Comparison of ENCODE assay signal across 13 mouse cellular contexts in genomic region chr1:132365645-132366044, GRCm38 (mm10). TPM values are rescaled to one million over a fixed set of nuclear protein-coding genes. Genes with fewer than 3 reads are reported as not detected.
DNase-seq lines count a peak whose midpoint lies in the region; ATAC-seq lines count a peak whose summit lies in the region.
"Had no signal": no experiment of that assay in that cellular context is flagged by ENCODE, and none has a peak within 500 bp of the region (broad histone marks: within the 10 kb centered on the region; RNA-seq: fewer than 3 reads in every experiment).

No protein-coding gene starts in this region.

- H3K4me2 ChIP-seq in heart, embryonic 13.5 days = peak overlapping the region; percentile 50
- no peak overlapping the region for H3K4me2 ChIP-seq in midbrain, embryonic 16.5 days (ENCODE audit: low read length)
- peak overlapping the region; percentile 61 for H3K4me2 ChIP-seq in liver, embryonic 16.5 days (ENCODE audit: low read depth, low read length)

- 57% methylated on average over 4 of the region's 4 CpGs for WGBS in heart, embryonic 13.5 days
- WGBS in midbrain, embryonic 10.5 days = 52% methylated on average over 4 of the region's 4 CpGs
- 57% methylated on average over 4 of the region's 4 CpGs for WGBS in midbrain, embryonic 16.5 days
- 62% methylated on average over 4 of the region's 4 CpGs for WGBS in limb, embryonic 10.5 days
- WGBS in liver, embryonic 16.5 days (ENCODE audit: insufficient replicate concordance) = 72% methylated on average over 4 of the region's 4 CpGs

- peak overlapping the region; percentile 40 for H3K4me3 ChIP-seq in heart, embryonic 13.5 days
- no peak overlapping the region; the same call in 1 of the 2 replicates for H3K4me3 ChIP-seq in midbrain, embryonic 10.5 days
- H3K4me3 ChIP-seq in midbrain, embryonic 16.5 days (ENCODE audit: low read depth, low read length) = no peak overlapping the region
- no peak overlapping the region for H3K4me3 ChIP-seq in limb, embryonic 10.5 days
- peak overlapping the region; percentile 79 for H3K4me3 ChIP-seq in liver, embryonic 16.5 days (ENCODE audit: low read depth, low read length)
- H3K4me3 ChIP-seq: myocyte had no signal

- peak overlapping the region; percentile 65; the same call in 1 of the 2 replicates for H3K9ac ChIP-seq in heart, embryonic 13.5 days
- H3K9ac ChIP-seq in midbrain, embryonic 16.5 days (ENCODE audit: low read depth, low read length) = no peak overlapping the region
- peak overlapping the region; percentile 86 for H3K9ac ChIP-seq in liver, embryonic 16.5 days (ENCODE audit: low read depth, low read length)

- H3K9me3 ChIP-seq in heart, embryonic 13.5 days = no peaks in the 10 kb centered on the region
- H3K9me3 ChIP-seq in midbrain, embryonic 10.5 days (replicated peaks) = no peaks in the 10 kb centered on the region
- H3K9me3 ChIP-seq in midbrain, embryonic 16.5 days (replicated peaks; ENCODE audit: control insufficient read depth, low read length, poor library complexity, severe bottlenecking) = no peaks in the 10 kb centered on the region
- no peaks in the 10 kb centered on the region for H3K9me3 ChIP-seq in limb, embryonic 10.5 days (replicated peaks)
- no peaks in the 10 kb centered on the region for H3K9me3 ChIP-seq in liver, embryonic 16.5 days (replicated peaks; ENCODE audit: control insufficient read depth, low read length)

- intact Hi-C loops in heart, postnatal 25 days (cut with DNase I) = loop anchor here (2.0 kb wide), 4 partner anchors 25 to 155 kb away; partner anchors contain the start of genes Dstyk and Tmcc2

- H3K27ac ChIP-seq in heart, embryonic 13.5 days (replicated peaks) = no peak overlapping the region
- H3K27ac ChIP-seq in midbrain, embryonic 10.5 days (replicated peaks) = peak overlapping the region; percentile 63; the same call in 1 of the 2 replicates
- H3K27ac ChIP-seq in midbrain, embryonic 16.5 days (ENCODE audit: low read length) = no peak overlapping the region
- H3K27ac ChIP-seq in limb, embryonic 10.5 days = peak overlapping the region; percentile 17; the same call in 1 of the 2 replicates
- peak overlapping the region; percentile 95 for H3K27ac ChIP-seq in liver, embryonic 16.5 days (ENCODE audit: low read length)
- H3K27ac ChIP-seq: macrophage had no signal

- ATAC-seq in heart, embryonic 13.5 days (ENCODE audit: extremely low read depth, insufficient number of reproducible peaks, low FRiP score, low TSS enrichment) = no peak
- no peak for ATAC-seq in midbrain, embryonic 16.5 days
- no peak for ATAC-seq in liver, embryonic 16.5 days (ENCODE audit: low read depth)
- ATAC-seq: Patski had no signal

- peaks cover 52% of the 10 kb centered on the region for H3K4me1 ChIP-seq in heart, embryonic 13.5 days
- H3K4me1 ChIP-seq in midbrain, embryonic 10.5 days = peaks cover 24% of the 10 kb centered on the region
- peaks cover 2% of the 10 kb centered on the region; the same call in 1 of the 2 replicates for H3K4me1 ChIP-seq in midbrain, embryonic 16.5 days (ENCODE audit: control insufficient read depth, insufficient read depth, low read length)
- H3K4me1 ChIP-seq in limb, embryonic 10.5 days = peaks cover 9% of the 10 kb centered on the region; the same call in 1 of the 2 replicates
- peaks cover 54% of the 10 kb centered on the region for H3K4me1 ChIP-seq in liver, embryonic 16.5 days (ENCODE audit: control insufficient read depth, low read depth, low read length)

- no peak for DNase-seq in heart, postnatal 25 days (ENCODE audit: low spot score)
- no peak for DNase-seq in midbrain, embryonic 10.5 days (ENCODE audit: low spot score)
- DNase-seq in limb, embryonic 10.5 days (ENCODE audit: low spot score) = no peak
- DNase-seq in ovary, postnatal 36 days (ENCODE audit: low spot score) = no peak
- DNase-seq: embryo, embryonic 11 days; layer of hippocampus, adult 9-11 months; thymus, adult 18-20 months had no signal

- H3K27me3 ChIP-seq in heart, embryonic 13.5 days (replicated peaks) = no peaks in the 10 kb centered on the region
- H3K27me3 ChIP-seq in midbrain, embryonic 10.5 days (ENCODE audit: low read depth, poor library complexity, severe bottlenecking) = no peaks in the 10 kb centered on the region
- H3K27me3 ChIP-seq in midbrain, embryonic 16.5 days (ENCODE audit: control insufficient read depth, insufficient read depth, low read depth, low read length) = no peaks in the 10 kb centered on the region
- no peaks in the 10 kb centered on the region for H3K27me3 ChIP-seq in limb, embryonic 10.5 days (ENCODE audit: low read depth, poor library complexity, severe bottlenecking)
- no peaks in the 10 kb centered on the region for H3K27me3 ChIP-seq in liver, embryonic 16.5 days (ENCODE audit: control insufficient read depth, insufficient read depth, low read depth, low read length)
- H3K27me3 ChIP-seq: Patski had no signal

- peaks cover 23% of the 10 kb centered on the region for H3K36me3 ChIP-seq in heart, embryonic 13.5 days
- peaks cover 87% of the 10 kb centered on the region for H3K36me3 ChIP-seq in midbrain, embryonic 10.5 days
- peaks cover 4% of the 10 kb centered on the region for H3K36me3 ChIP-seq in midbrain, embryonic 16.5 days (ENCODE audit: control insufficient read depth, insufficient read depth, low read length)
- H3K36me3 ChIP-seq in limb, embryonic 10.5 days = peaks cover 51% of the 10 kb centered on the region
- peaks cover 65% of the 10 kb centered on the region for H3K36me3 ChIP-seq in liver, embryonic 16.5 days (ENCODE audit: control insufficient read depth, insufficient read depth)

RNA-seq across cellular contexts. Expression of gene Tmcc2, which starts 25.4 kb away (rescaled TPM):
- 31.5 and 35.8 TPM in 2 replicates for polyA plus RNA-seq in heart, embryonic 13.5 days (2015; fragmentation: Nextera tagmentation; extraction: Ambion mirVana)
- total RNA-seq in heart, postnatal 25 days (2021) = 10 to 100 TPM; 17.0 to 18.5 TPM
- 9.6 and 13.3 TPM in 2 replicates for polyA plus RNA-seq in midbrain, embryonic 10.5 days (2016; fragmentation: Nextera tagmentation; extraction: Ambion mirVana)
- 33.3 and 38.1 TPM in 2 replicates for polyA plus RNA-seq in midbrain, embryonic 16.5 days (2015; fragmentation: Nextera tagmentation; extraction: Ambion mirVana)
- polyA plus RNA-seq in limb, embryonic 10.5 days (2016; fragmentation: Nextera tagmentation; extraction: Ambion mirVana) = 7.6 and 8.0 TPM in 2 replicates
- polyA plus RNA-seq in liver, embryonic 16.5 days (2015; fragmentation: Nextera tagmentation; extraction: Ambion mirVana) = 631 and 674 TPM in 2 replicates

RNA-seq across cellular contexts. Expression of gene Nuak2, which starts 49.7 kb away (rescaled TPM):
- polyA plus RNA-seq in heart, embryonic 13.5 days (2015; fragmentation: Nextera tagmentation; extraction: Ambion mirVana) = 2.0 and 2.2 TPM in 2 replicates
- 1 to 10 TPM; 4.1 to 4.3 TPM for total RNA-seq in heart, postnatal 25 days (2021)
- 87.1 and 101 TPM in 2 replicates for polyA plus RNA-seq in midbrain, embryonic 10.5 days (2016; fragmentation: Nextera tagmentation; extraction: Ambion mirVana)
- polyA plus RNA-seq in midbrain, embryonic 16.5 days (2015; fragmentation: Nextera tagmentation; extraction: Ambion mirVana) = 19.8 and 22.0 TPM in 2 replicates
- polyA plus RNA-seq in limb, embryonic 10.5 days (2016; fragmentation: Nextera tagmentation; extraction: Ambion mirVana) = 0.84 and 0.92 TPM in 2 replicates
- 3.2 and 3.6 TPM in 2 replicates for polyA plus RNA-seq in liver, embryonic 16.5 days (2015; fragmentation: Nextera tagmentation; extraction: Ambion mirVana)

RNA-seq across cellular contexts. Expression of gene Dstyk, which starts 51.7 kb away (rescaled TPM):
- 8.5 and 9.1 TPM in 2 replicates for polyA plus RNA-seq in heart, embryonic 13.5 days (2015; fragmentation: Nextera tagmentation; extraction: Ambion mirVana)
- total RNA-seq in heart, postnatal 25 days (2021) = 10 to 100 TPM; 17.4 TPM
- polyA plus RNA-seq in midbrain, embryonic 10.5 days (2016; fragmentation: Nextera tagmentation; extraction: Ambion mirVana) = 11.8 and 13.9 TPM in 2 replicates
- 10.3 and 10.5 TPM in 2 replicates for polyA plus RNA-seq in midbrain, embryonic 16.5 days (2015; fragmentation: Nextera tagmentation; extraction: Ambion mirVana)
- polyA plus RNA-seq in limb, embryonic 10.5 days (2016; fragmentation: Nextera tagmentation; extraction: Ambion mirVana) = 13.3 and 15.9 TPM in 2 replicates
- polyA plus RNA-seq in liver, embryonic 16.5 days (2015; fragmentation: Nextera tagmentation; extraction: Ambion mirVana) = 4.4 and 5.0 TPM in 2 replicates

Comparison
In these comparisons a context has a peak if more than half of its experiments do, and no peak if none do; other contexts are left out.
1. H3K27ac ChIP-seq: peak in midbrain, embryonic 10.5 days (single experiment), limb, embryonic 10.5 days (single experiment) and liver, embryonic 16.5 days (single experiment); none in heart, embryonic 13.5 days (single experiment) and midbrain, embryonic 16.5 days (single experiment).
2. H3K4me3 ChIP-seq: peak in heart, embryonic 13.5 days (single experiment) and liver, embryonic 16.5 days (single experiment); none in midbrain, embryonic 10.5 days (single experiment), midbrain, embryonic 16.5 days (single experiment) and limb, embryonic 10.5 days (single experiment).
3. RNA of gene Tmcc2, which starts 25.4 kb away (polyA plus RNA-seq): 631 to 674 TPM in liver, embryonic 16.5 days; 33.3 to 38.1 TPM in midbrain, embryonic 16.5 days, 31.5 to 35.8 TPM in heart, embryonic 13.5 days, 9.6 to 13.3 TPM in midbrain, embryonic 10.5 days and 7.6 to 8.0 TPM in limb, embryonic 10.5 days; every median in the first group is over 10 times any median in the second.